Mouse (Mus musculus): ENCODE measurements around the gene Gm35315.
A peak's percentile ranks its signal among the peaks of the same experiment; 100 is the strongest.
"Not testable (repeated sequence)": the region's sequence is repeated elsewhere in the genome, so short reads cannot be mapped to it uniquely, and the experiment has no call there.

The Gm35315 gene

DNA sequence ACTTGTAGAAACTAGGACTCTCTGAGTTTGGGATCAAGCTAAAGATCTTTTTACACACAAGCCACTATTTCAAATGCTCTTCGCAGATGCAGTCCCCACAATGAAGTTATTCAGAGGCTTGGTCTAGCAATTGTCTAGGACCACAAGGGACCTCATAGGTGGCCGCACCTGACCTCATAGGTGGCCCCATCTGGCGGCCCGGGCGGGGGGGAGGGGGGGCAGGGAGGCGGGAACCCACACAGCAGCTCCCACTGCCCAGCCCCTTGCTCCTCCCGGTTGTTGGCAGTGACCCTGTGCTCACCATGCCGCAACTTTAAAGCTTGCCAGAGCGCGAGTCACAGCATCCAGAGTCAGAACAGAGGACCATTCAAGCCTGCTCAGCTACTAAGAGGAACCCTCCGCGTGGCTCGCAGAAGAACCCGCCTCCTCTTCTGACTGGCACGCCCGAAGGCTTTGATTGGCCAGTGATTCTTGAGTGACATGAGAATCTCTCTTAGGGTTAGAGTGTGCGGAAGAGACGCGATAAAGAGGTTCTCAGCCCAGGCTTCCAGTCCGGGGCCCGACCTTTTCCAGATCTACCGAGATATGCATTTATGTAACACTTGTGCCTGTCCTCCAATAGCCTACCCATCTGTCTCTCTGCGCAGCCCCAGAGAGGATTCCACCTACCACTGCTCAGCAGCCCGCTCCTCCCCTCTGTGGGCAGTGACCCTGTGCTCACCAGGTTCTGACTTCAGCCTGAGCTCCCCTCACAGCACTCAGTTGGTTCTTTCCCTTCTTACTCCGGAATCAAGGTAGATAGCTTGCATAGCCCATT, at the start of gene Gm35315:
TSS of gene Gm35315 (minus strand) at position 391 of the 817 bp plus-strand sequence.
- peak; percentile 89 for DNase-seq

DNA sequence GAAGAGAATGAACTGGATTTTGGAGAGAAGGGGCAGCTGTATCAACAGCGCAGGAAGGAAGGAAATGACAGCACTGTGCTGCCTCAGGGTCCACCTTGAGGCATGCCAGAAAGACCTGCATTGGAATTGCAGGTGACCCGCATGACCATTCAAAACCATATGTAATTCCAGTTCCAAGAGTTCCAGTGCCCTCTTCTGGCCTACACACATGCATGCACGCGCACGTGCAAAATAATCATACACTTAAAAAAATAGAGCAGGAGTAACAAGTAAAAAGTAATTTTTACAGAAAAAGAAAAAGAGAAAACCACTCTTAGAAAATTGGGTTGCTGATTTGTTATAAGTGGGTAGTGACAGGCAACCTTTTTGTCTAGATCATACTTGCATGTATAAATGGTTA, 48.8 kb upstream of the Gm35315 start:
- DNase-seq = no peak

DNA sequence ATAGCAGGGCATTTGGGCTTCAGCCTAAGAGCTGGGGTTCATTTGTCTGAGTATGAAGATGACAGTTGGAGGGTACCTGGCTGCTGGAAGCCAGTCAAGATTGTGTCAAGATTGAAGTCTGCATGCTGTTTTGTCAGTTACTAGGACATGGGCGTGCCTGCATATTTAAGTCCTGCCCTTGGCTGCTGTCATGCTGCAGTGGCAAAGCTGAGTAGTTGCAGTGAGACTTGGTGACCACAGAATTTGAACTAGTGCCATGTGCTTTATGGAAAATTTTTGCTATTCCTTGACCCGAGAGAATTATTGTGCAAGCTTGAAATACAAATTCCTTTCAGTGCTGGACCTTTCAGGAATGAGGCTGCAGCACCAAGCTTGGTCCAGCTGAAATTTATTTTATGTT, 48.1 kb upstream of the Gm35315 start:
- no peak for DNase-seq

GRCm38 (mm10) chr5:110140424-110140823, 46.2 kb upstream of the Gm35315 start:
- no peak for DNase-seq

DNA sequence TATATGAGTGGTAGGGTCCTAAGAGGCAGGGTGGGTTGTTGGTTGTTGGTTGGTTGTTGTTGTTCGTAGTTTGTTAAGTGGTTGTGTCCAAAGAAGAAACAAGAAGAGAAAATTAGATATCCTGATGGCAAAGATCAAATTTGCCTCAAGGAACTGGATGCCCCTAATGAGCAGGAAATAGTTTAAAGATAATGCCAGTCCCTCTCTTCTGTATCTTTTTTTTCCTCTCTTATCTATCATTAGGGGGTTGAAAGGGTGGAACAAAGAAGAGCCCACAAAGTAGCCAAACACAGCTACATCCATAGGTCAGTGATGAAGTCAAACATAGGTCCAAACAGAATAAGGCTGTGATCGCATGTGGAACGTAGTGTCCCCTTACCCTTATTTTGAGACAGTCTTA, 45.1 kb upstream of the Gm35315 start:
- DNase-seq = no peak

- DNase-seq = no peak
Observed at GRCm38 (mm10) chr5:110137816-110138215, 43.6 kb upstream of the Gm35315 start.

DNA sequence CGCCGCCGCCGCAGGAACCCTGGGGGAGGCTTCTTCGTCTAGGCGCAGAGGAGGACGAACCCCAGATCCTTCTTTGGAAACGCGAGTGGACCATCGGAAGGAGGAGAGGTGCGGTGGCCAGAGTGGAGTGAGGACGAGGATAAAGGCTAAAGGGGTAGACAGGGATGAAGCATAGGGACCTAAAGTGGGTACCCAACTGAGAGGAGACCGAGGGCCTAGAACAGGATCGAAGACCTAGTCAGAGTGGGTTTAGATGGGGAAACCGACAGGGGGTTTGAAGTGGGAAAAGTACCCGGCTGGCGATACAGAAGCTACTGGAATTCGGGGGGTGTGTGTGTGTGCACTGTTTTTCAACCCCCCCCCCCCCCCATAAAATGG, 41.9 kb upstream of the Gm35315 start:
- DNase-seq = no peak

- peak; percentile 99 for DNase-seq
Observed at GRCm38 (mm10) chr5:110135293-110136086, 41.3 kb upstream of the Gm35315 start, which contains the start of gene Chfr. Gene Chfr, plus strand, starts transcription at chr5:110135842.

DNA sequence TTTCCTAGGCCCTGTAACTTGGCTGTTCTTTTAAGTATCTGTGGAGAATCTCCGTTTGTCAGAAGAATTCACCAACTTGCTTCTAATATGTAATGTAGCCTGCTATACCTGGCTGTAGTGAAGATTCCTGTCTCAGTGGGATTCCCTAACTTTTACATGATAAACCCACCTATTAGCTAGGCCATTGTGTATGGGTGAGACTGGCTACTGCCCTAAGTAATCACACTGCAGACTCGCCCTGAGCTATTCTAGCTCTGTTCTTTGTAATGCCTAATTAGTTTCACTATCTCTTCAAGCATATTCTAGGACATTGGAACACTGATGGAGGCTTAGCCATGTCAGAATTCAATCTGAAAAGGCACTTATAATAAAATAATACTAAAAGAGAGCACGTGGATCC, 28.2 kb upstream of the Gm35315 start:
- not testable (repeated sequence) for DNase-seq

DNA sequence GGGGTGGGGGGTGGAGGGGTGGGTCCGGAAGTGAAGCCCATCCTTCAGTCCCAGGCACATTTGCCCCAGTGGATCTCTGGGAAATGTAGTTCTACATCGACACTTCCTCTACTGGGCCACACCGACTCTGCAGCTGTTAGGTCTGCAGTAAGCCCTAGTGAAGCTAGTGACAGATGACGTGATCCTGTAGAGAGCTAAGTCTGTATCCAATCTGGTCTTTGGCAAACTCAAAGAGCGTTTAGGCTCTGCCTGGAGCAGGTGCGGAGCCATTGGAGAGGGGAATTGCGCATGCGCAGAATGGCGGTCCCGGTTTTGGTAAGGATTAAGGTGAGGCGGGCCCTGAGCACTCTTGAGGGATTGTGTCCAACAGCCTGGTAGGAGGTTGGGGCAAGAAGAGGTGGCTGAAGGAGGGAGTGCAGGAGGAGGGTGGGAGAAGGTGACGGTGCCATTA, 15.8 kb upstream of the Gm35315 start, which contains the start of gene Zfp605:
TSS of gene Zfp605 (plus strand) at position 102 of the 451 bp plus-strand sequence.
- peak; percentile 94 for DNase-seq

GRCm38 (mm10) chr5:110108305-110108628, 14.0 kb upstream of the Gm35315 start:
- no peak for DNase-seq

DNA sequence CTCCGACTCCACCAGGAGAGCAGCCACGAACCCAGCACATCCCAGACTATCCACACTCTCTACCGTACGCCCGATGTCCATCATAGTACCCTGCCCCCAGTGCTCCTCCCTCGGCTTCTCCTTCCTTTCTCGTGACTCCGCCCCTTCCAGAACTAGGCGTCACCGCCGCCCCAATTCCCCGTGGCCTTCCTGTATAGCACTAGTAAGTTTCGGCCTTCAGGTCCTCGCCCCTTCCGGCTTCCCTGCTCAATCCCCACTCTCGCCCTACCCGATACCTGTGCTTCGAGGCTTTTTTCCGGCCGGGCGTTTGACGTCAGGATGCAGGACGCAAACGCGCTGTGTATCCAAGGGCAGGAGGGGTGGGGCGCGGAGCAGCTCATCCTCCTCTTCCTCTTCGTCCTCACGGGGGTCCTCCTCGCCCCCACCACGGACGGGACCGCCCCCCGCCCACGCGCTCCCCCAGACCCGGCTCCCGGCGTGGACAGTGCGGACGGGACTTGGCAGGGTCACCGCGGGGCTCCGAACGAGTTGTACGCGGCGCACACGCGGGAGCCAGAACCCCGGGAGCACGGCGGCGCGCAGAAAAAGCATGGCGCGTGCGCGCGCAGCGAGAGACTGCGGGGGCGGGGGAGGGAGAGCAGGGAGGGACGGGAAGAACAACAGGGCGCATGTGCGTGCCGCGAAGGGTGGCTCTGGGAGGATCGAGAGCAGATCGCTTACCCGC, 13.5 kb upstream of the Gm35315 start, which contains the start of gene Gtpbp6:
TSS of gene Gtpbp6 (minus strand) at position 617 of the 724 bp plus-strand sequence.
- peak; percentile 93 for DNase-seq

DNA sequence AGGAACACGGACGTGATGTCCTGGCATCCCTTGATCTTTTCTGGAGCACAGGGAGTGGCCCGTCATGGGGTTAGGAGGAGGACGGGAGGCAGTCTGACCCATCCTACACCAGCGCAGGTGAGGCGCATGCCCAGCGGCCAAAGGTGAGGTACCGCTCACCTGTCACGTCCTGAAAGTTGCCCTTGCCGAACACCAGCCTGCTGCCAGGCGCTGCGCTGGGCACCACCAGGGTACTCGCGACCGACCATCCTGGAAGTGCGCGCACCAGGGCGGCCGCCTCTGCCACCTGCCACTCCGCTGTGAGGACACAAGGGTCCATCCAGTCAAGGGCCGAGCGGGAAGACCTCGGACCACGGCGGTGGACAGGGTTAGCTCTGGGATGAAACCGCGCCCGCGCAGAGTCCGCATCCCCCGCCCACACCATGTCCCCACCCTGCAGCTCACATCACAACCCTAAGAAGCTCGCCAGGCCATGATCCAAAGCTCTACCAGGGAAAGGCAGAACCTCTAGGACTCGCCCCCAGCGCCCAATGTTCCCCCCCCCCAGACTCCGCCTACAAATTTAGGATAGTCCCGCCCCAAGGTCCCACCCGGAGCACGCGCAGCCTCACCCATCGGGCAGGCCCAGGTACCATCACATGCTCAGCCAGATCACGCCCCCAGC, 12.8 kb upstream of the Gm35315 start:
- DNase-seq = peak; percentile 29

- peak; percentile 2 for DNase-seq
Observed at GRCm38 (mm10) chr5:110106140-110106871, 12.1 kb upstream of the Gm35315 start.

DNA sequence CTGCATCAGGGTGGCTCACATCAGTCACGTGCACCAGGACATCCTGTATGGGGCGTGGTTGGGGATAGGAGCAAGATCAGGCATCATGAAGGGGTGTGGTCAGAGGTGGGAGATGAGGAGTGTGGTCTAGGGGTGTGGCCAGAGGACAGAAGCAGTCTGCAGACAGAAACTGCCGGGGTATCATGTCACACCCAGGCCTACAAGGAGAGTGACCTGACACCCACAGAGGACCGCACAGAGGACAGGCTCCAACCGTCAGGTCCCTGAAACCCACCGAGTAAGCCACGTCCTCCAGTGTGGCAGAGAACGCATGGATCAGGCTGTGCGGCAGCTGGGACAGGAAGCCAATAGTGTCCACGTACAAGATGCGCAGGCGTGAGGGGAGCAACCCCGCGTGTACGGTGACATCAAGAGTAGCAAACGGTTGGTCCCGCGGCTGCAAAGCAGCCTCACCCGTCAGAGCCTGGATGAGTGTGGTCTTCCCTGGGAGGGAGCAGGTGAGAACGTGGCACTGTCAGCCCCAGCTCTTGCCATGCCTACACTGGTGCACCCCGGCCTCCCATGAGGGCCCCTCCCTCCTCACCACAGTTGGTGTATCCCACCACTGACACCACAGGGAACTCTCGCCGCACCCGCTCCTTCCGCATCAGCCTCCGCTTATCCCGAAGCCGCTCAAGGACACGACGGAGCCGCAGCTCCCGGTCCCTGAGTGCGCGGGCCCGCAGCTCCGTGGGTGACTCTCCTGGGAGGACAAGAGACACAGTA, 10.6 kb upstream of the Gm35315 start:
- DNase-seq = no peak

DNA sequence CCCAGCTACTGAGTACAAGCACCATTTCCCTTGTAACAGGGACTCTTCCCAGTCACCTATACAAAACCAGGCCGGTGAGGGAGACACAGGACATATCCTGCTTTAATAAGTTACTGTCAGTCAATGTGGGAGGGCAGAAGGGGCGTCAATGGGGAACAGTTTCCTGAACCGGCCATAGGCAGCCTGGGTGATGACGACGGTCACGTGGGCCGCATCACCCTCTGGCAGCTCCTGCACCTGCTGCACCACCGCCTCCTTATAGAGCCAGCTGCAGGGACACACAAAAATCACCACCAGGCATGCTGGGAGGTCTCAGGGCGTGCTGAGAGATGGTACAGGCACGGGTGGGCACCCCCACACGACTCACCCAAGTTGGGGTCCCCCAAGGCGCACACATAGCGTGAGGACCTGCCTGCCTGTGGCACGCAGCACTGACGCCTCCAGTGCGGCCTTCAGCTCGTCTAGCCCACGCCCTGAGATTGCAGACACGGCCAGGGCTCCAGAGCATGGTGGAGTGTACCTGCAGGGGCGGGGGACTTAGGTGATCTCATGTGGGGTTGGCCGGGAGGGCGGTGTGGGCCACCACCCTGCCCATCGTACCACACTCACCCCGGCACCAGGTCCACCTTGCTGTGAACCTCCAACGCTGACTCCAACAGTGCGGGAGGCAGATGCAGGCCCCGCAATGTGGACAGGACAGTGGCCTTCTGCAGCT, 9.8 kb upstream of the Gm35315 start:
- DNase-seq = no peak

- no peak for DNase-seq
Observed at GRCm38 (mm10) chr5:110102853-110103625, 8.8 kb upstream of the Gm35315 start.

DNA sequence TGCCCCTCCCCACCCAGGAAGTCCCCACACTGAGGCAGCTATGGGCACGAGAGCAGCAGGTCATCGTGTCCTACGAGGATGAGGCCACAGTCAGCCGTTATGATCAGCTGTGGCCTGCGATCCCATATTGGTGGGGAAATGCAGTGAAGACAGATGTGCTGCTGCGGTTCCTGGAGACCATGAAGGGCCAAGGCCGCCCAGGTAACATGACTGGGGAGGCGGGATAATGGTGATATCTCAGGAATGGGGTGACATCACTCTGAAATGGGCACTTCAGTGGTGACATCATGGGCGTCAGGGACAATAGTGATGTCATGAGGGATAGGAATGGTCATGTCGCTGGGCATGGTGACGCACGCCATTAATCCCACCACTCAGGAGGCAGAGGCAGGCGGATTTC, 8.2 kb upstream of the Gm35315 start:
- DNase-seq = no peak

- peak; percentile 47 for DNase-seq
Observed at GRCm38 (mm10) chr5:110101716-110102347, 7.6 kb upstream of the Gm35315 start.
